Mouse (Mus musculus) brain, embryonic 18.5 days (tissue): ENCODE results near the gene Pygb.

Experiments
- DNase-seq: peaks from one replicate; pipeline ENCODE4 v3.0.0-alpha.2; 2012; ENCODE audit warnings: low read depth, low spot score

Gene Pygb

GRCm38 (mm10) chr2:150841109-150841508 lies 54.6 kb downstream of the Pygb start:
- DNase-seq: no peak

DNA sequence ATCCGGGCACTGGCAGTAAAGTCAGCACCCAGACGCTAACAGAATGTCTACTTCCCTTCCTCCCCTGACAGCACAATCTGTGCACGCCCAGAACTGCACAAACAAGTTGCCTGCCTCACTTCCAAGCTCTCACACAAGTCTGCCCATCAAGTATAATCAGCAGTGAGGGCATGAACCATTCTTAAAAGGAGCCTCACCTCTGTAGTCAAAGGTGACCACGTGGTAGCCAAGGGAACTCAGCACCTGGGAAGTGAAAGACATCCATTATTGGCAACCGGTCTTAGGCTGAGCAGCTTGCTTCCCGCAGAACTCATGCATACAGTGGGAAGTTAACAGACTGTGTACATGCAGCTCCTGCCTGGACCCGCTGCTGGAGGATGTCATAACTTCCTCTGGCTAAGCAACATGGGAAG lies 55.5 kb downstream of the Pygb start:
- no peak for DNase-seq

GRCm38 (mm10) chr2:150844798-150845197 lies 58.3 kb downstream of the Pygb start:
- no peak for DNase-seq

- DNase-seq: peak; percentile 28
These were observed 61.0 kb downstream of the Pygb start for GRCm38 (mm10) chr2:150847436-150847995.

GRCm38 (mm10) chr2:150851251-150851650 lies 64.7 kb downstream of the Pygb start:
- DNase-seq: no peak

DNA sequence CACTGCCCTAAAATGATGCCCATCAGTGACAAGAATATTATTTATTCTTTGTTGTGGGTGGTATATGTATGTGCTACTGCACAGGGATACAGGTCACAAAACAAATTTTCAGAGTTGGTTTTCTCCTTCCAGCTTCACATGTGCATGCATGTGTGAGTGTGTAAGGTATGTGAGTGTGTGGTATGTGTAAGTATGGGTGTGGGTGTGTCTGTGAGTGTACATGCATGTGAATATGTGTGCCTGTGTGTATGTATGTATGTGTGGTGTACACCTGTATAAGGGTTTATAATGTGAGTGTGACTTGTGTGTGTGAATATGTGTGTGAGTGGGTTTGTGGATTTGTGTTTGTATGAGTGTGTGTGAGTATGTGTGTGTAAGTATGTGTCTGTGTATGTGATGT lies 68.7 kb downstream of the Pygb start:
- DNase-seq: no peak

GRCm38 (mm10) chr2:150858724-150859487 lies 72.4 kb downstream of the Pygb start:
- no peak for DNase-seq

DNA sequence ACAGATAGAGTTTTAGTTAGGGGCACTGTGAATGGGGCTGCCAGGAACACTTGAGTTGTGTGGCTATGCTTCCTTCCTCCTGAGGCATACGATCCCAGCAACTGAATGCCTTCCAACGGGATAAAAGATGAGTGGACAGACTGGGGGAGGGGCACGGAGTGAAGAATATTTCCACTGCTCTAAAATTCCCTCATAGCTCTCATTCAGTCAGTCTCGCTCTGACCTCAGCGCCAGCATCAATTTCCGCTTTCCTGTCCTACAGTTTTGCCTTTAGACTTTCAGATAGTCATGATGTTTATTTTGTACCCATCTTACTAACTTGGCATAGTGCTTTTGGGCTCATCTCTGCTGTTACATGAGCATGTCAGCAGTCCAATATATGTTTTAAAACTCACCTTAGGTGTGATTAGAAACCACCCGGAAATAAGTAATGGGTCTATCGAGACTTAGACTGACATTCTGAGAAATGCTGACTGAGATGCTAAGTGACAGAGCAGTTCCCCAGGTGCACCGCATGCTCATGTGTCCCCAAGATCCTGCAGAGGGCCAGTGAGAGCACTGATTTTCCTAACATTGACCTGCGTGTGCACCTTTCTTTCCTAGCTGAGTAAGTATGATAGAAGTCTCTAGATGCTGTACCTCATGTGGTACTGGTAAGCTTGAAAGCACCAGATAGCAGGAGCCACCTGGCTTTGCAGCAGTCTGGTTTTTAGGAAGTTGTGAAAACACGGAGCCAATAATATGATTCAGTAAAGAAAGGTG lies 73.4 kb downstream of the Pygb start:
- no peak for DNase-seq

DNA sequence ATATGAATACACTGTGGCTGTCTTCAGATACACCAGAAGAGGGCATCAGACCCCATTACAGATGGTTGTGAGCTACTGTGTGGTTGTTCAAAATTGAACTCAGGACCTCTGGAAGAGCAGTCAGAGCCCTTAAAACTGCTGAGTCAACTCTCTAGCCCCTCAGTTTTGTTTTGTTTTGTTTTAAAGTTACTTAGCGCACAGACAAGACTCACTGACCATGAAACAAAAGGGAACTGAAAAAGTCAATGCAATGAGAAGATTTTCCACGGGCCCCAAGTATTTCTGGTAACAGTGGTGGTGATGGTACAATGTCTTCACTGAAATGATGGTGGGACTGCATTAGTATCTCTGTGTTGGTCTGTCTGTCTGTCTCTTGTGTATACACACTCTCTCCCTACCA lies 74.6 kb downstream of the Pygb start:
- DNase-seq: no peak

GRCm38 (mm10) chr2:150867021-150867420 lies 80.5 kb downstream of the Pygb start:
- no peak for DNase-seq

DNA sequence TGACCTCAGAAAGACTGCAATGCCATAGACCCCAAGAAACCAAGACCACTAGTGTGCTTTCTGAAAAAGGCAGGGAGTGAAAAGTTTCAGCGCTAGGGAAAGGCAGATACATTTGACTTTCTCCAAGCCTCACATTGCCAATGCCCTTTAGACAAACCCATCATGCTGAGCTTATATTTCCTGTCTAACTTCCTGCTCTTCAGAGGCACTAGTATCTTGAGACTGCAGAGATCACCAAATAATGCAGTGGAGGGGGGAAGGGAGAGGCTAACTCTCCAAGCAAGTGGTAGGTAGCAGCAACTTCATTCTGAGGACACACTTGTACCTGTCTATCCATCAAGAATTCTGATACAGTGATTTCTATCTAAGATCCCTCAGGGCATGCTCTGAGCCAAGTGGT lies 82.9 kb downstream of the Pygb start:
- DNase-seq: no peak

- no peak for DNase-seq
These were observed 88.0 kb downstream of the Pygb start for GRCm38 (mm10) chr2:150874508-150874907.

- DNase-seq: no peak
These were observed 88.7 kb downstream of the Pygb start for GRCm38 (mm10) chr2:150875226-150875625.

- DNase-seq: no peak
These were observed 91.0 kb downstream of the Pygb start for GRCm38 (mm10) chr2:150877561-150877960.
